Mouse (Mus musculus) megakaryocyte, embryonic 14.5 days (primary cell): ENCODE measurements around the gene Wnt3a. TPM values are rescaled to one million over a fixed set of nuclear protein-coding genes. Genes with fewer than 3 reads are reported as not detected.

Experiments
- H3K27me3 ChIP-seq: replicated peaks from 2 replicates; pipeline ENCODE3; 2012; ENCODE audit warnings: inconsistent platforms
- H3K36me3 ChIP-seq: replicated peaks from 2 replicates; pipeline ENCODE3; 2012; ENCODE audit warnings: low read length, inconsistent platforms, mixed read lengths
- H3K4me1 ChIP-seq: 2 replicates; pipeline ENCODE4 v1.6.1; 2012; ENCODE audit warnings: inconsistent platforms
- H3K4me3 ChIP-seq: replicated peaks from 2 replicates; pipeline ENCODE3; 2012; ENCODE audit warnings: moderate library complexity, mild to moderate bottlenecking, inconsistent platforms
- H3K9me3 ChIP-seq: 2 replicates; pipeline ENCODE4 v1.6.1; 2012; ENCODE audit warnings: inconsistent platforms
- FLI1 ChIP-seq: IDR thresholded peaks from 2 replicates; pipeline ENCODE4 v1.6.1; 2012; ENCODE audit warnings: low read length, inconsistent platforms, mixed read lengths
- GATA1 ChIP-seq: IDR thresholded peaks from 3 replicates; pipeline ENCODE4 v1.6.1; 2012; ENCODE audit warnings: mixed read lengths, low read length, inconsistent platforms, borderline replicate concordance
- polyA plus RNA-seq: library from polyadenylated mRNA; stranded (reverse); fragments of >175 nt; gene quantifications from 2 replicates; pipeline ENCODE4 v1.2.3, GENCODE M21; 2012; ENCODE audit warnings: low replicate concordance; ENCODE audit not compliant: insufficient read depth

Wnt3a gene
- polyA plus RNA-seq, 1 experiment: not detected

DNA sequence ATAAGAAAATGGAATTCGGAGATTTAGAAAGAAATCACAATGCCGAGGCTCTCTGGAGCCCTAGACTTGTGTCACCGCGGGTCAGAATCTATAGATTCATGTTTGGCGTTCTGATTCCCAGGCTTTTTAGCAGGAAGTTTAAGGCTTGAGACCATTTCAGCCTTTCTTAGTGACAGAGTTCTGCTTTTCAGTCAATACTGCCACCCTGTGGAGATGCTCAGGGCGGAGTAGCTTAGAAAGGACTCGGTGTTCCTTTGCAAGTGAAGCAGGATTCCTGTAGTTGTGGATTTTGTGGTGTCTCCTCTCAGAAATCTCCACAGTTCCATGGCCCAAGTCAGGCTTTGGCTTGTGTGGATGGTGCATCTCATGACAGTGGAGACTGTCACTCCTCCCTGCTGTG lies 7.4 kb upstream of the Wnt3a start:
- no peaks in the 10 kb centered on the region for H3K36me3 ChIP-seq
- no peak overlapping the region for H3K4me3 ChIP-seq
- H3K27me3 ChIP-seq: peaks cover 78% of the 10 kb centered on the region
- H3K4me1 ChIP-seq: peaks cover 16% of the 10 kb centered on the region
- TF ChIP-seq GATA1 (no peak), FLI1 (no peak)
- no peaks in the 10 kb centered on the region for H3K9me3 ChIP-seq

GRCm38 (mm10) chr11:59293616-59294015 lies 3.1 kb upstream of the Wnt3a start:
- Histone ChIP-seq H3K4me3 (no peak overlapping the region), H3K27me3 (peaks cover 92% of the 10 kb centered on the region), H3K4me1 (peaks cover 19% of the 10 kb centered on the region), H3K36me3 (no peaks in the 10 kb centered on the region), H3K9me3 (no peaks in the 10 kb centered on the region)
- no peak for TF ChIP-seq GATA1
- TF ChIP-seq FLI1: no peak

GRCm38 (mm10) chr11:59289706-59290105 lies 846 bp downstream of the Wnt3a start:
- Histone ChIP-seq H3K27me3 (peaks cover 90% of the 10 kb centered on the region), H3K4me1 (peaks cover 11% of the 10 kb centered on the region; the same call in 1 of the 2 replicates), H3K4me3 (no peak overlapping the region), H3K9me3 (no peaks in the 10 kb centered on the region), H3K36me3 (no peaks in the 10 kb centered on the region)
- TF ChIP-seq GATA1 (no peak), FLI1 (no peak)

GRCm38 (mm10) chr11:59284146-59284545 lies 6.4 kb downstream of the Wnt3a start:
- Histone ChIP-seq H3K9me3 (no peaks in the 10 kb centered on the region), H3K36me3 (no peaks in the 10 kb centered on the region), H3K27me3 (peaks cover 93% of the 10 kb centered on the region), H3K4me1 (0 out of 2 replicates have a peak, but pooled peaks cover 3% of the 10 kb centered on the region), H3K4me3 (no peak overlapping the region)
- TF ChIP-seq GATA1 (no peak), FLI1 (no peak)

DNA sequence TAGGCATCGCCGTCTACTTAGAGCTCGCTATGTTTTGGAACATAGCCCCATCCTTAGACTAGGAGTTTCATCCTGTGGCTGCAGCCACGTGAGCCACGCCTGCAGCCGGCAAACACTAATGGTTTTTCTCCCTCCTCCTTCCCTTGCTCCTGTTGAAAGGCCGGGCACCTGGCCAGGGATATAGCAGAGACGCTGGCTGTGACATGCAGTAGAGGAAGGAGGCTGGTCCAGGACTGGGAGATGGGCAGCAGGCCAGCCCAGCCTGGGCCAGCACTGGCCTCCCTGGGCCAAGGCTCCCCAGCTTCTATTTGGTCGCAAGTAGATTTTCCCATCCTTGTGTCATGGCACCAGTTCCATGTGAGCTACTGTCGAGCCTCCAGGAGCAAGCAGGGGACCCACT lies 7.6 kb downstream of the Wnt3a start:
- Histone ChIP-seq H3K36me3 (no peaks in the 10 kb centered on the region), H3K4me1 (0 out of 2 replicates have a peak, but pooled peaks cover 6% of the 10 kb centered on the region), H3K4me3 (no peak overlapping the region), H3K27me3 (peaks cover 92% of the 10 kb centered on the region), H3K9me3 (no peaks in the 10 kb centered on the region)
- TF ChIP-seq GATA1 (no peak), FLI1 (no peak)

DNA sequence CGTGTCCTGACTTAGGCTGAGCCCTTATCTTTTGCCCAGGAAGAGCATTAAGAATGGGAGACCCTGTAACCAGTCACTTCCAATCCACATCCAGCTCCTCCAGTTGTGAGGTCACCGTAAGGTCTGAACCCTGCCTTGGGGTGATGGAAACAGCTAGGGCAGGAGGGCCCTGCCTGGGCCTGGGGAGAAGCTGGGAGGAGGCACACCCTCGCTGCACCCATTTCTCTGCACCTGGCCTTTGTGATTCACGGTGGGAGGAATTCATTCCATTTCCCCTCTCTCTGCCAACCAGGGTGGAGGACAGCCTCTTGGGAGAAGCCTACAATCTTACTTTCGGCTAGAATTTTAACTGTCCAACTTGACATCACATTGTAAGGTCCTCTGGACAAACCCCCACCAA lies 8.4 kb downstream of the Wnt3a start:
- Histone ChIP-seq H3K4me3 (no peak overlapping the region), H3K36me3 (no peaks in the 10 kb centered on the region), H3K4me1 (0 out of 2 replicates have a peak, but pooled peaks cover 4% of the 10 kb centered on the region), H3K9me3 (no peaks in the 10 kb centered on the region), H3K27me3 (peaks cover 90% of the 10 kb centered on the region)
- TF ChIP-seq GATA1 (no peak), FLI1 (no peak)

- TF ChIP-seq GATA1: no peak
- TF ChIP-seq FLI1: no peak
- H3K4me3 ChIP-seq: no peak overlapping the region
- H3K27me3 ChIP-seq: peaks cover 89% of the 10 kb centered on the region
- no peaks in the 10 kb centered on the region for H3K36me3 ChIP-seq
- 0 out of 2 replicates have a peak, but pooled peaks cover 3% of the 10 kb centered on the region for H3K4me1 ChIP-seq
- H3K9me3 ChIP-seq: 0 out of 2 replicates have a peak, but pooled peaks cover 2% of the 10 kb centered on the region
Measured at GRCm38 (mm10) chr11:59278047-59278446, 12.5 kb downstream of the Wnt3a start.

- peaks cover 8% of the 10 kb centered on the region; the same call in 1 of the 2 replicates for H3K9me3 ChIP-seq
- no peak for TF ChIP-seq FLI1
- TF ChIP-seq GATA1: no peak
- no peaks in the 10 kb centered on the region for H3K36me3 ChIP-seq
- 0 out of 2 replicates have a peak, but pooled peaks cover 3% of the 10 kb centered on the region for H3K4me1 ChIP-seq
- no peak overlapping the region for H3K4me3 ChIP-seq
- H3K27me3 ChIP-seq: peaks cover 89% of the 10 kb centered on the region
Measured at GRCm38 (mm10) chr11:59276877-59277276, 13.7 kb downstream of the Wnt3a start.

DNA sequence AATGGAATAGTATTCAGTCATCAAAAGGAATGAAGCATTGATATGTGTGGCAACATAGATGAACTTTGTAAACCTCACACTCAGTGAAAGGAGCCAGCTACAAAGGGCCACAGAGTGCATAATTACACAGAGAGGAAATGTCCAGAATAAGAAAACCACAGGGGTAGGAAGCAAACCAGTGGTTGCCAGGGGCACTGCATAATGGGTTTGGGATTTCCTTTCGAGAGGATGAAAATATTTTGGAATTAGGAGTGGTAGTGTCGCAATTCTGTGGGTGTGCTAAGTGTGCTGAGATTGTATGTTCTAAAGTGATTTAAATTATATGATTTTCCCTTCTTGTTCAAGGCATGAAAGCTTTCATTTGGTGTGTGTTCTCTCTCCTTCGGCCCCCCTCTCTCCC lies 16.4 kb downstream of the Wnt3a start:
- Histone ChIP-seq H3K36me3 (no peaks in the 10 kb centered on the region), H3K9me3 (peaks cover 8% of the 10 kb centered on the region; the same call in 1 of the 2 replicates), H3K4me3 (no peak overlapping the region), H3K4me1 (0 out of 2 replicates have a peak, but pooled peaks cover 3% of the 10 kb centered on the region), H3K27me3 (peaks cover 70% of the 10 kb centered on the region)
- TF ChIP-seq FLI1 (no peak), GATA1 (no peak)

- Histone ChIP-seq H3K4me3 (no peak overlapping the region), H3K27me3 (peaks cover 74% of the 10 kb centered on the region), H3K9me3 (peaks cover 18% of the 10 kb centered on the region), H3K36me3 (no peaks in the 10 kb centered on the region), H3K4me1 (peaks cover 23% of the 10 kb centered on the region)
- TF ChIP-seq FLI1: no peak
- no peak for TF ChIP-seq GATA1
Measured at GRCm38 (mm10) chr11:59266727-59267126, 23.8 kb downstream of the Wnt3a start.
